Mouse (Mus musculus) spleen, adult 2 months (tissue): ENCODE results near the gene Zfp990.
"Not testable (repeated sequence)": the region's sequence is repeated elsewhere in the genome, so short reads cannot be mapped to it uniquely, and the experiment has no call there.

Experiments used
- CTCF ChIP-seq: fragments of 200-500 bp; IDR thresholded peaks from 2 replicates; pipeline ENCODE4 v1.5.1; 2011; ENCODE audit warnings: mild to moderate bottlenecking, inconsistent platforms; ENCODE audit not compliant: insufficient read depth, insufficient read length, insufficient replicate concordance; ENCODE audit errors: extremely low read depth
- POLR2A ChIP-seq: fragments of 200-500 bp; IDR thresholded peaks from 2 replicates; pipeline ENCODE4 v1.6.1; 2011; ENCODE audit warnings: low read depth, low read length, inconsistent platforms

- TF ChIP-seq CTCF, POLR2A: not testable (repeated sequence)
Observed at GRCm38 (mm10) chr4:145580333-145580732, 69.8 kb downstream of the Zfp990 start.
